ENCODE assay signal across 8 mouse cellular contexts in genomic region chr4:118265557-118265956, GRCm38 (mm10). TPM values are rescaled to one million over a fixed set of nuclear protein-coding genes. Genes with fewer than 3 reads are reported as not detected.
DNase-seq lines count a peak whose midpoint lies in the region; ATAC-seq lines count a peak whose summit lies in the region.

No protein-coding gene starts in this region.

- 0 out of 2 replicates have a peak overlapping the region, but pooled peaks have one; percentile 2 for H3K4me2 ChIP-seq in kidney, embryonic 15.5 days
- peak overlapping the region; percentile 25 for H3K4me2 ChIP-seq in hindbrain, embryonic 13.5 days
- H3K4me2 ChIP-seq in midbrain, embryonic 14.5 days (ENCODE audit: low read length), result peak overlapping the region; percentile 22; the same call in 1 of the 2 replicates
- H3K4me2 ChIP-seq in liver, embryonic 12.5 days, result no peak overlapping the region

- no peaks in the 10 kb centered on the region for H3K27me3 ChIP-seq in kidney, embryonic 15.5 days
- H3K27me3 ChIP-seq in hindbrain, embryonic 13.5 days, result no peaks in the 10 kb centered on the region
- no peaks in the 10 kb centered on the region for H3K27me3 ChIP-seq in midbrain, embryonic 14.5 days (ENCODE audit: control insufficient read depth, insufficient read depth, low read length)
- peaks cover 8% of the 10 kb centered on the region for H3K27me3 ChIP-seq in liver, embryonic 12.5 days (replicated peaks)

- no peak overlapping the region for H3K4me3 ChIP-seq in kidney, embryonic 15.5 days (replicated peaks)
- H3K4me3 ChIP-seq in hindbrain, embryonic 13.5 days, result 0 out of 2 replicates have a peak overlapping the region, but pooled peaks have one; percentile 1
- no peak overlapping the region for H3K4me3 ChIP-seq in midbrain, embryonic 14.5 days (replicated peaks; ENCODE audit: low read depth, low read length)
- H3K4me3 ChIP-seq in liver, embryonic 12.5 days, result no peak overlapping the region

- peaks cover 86% of the 10 kb centered on the region for H3K4me1 ChIP-seq in kidney, embryonic 15.5 days
- peaks cover 72% of the 10 kb centered on the region for H3K4me1 ChIP-seq in hindbrain, embryonic 13.5 days (replicated peaks)
- peaks cover 40% of the 10 kb centered on the region for H3K4me1 ChIP-seq in midbrain, embryonic 14.5 days (ENCODE audit: control insufficient read depth, insufficient read depth, low read length)
- peaks cover 26% of the 10 kb centered on the region for H3K4me1 ChIP-seq in liver, embryonic 12.5 days

- no peak overlapping the region; the same call in 1 of the 2 replicates for H3K9ac ChIP-seq in kidney, embryonic 15.5 days
- H3K9ac ChIP-seq in hindbrain, embryonic 13.5 days, result peak overlapping the region; percentile 63
- H3K9ac ChIP-seq in midbrain, embryonic 14.5 days (replicated peaks; ENCODE audit: low read length), result peak overlapping the region; percentile 43; the same call in 1 of the 2 replicates
- H3K9ac ChIP-seq in liver, embryonic 12.5 days, result no peak overlapping the region

- WGBS in kidney, embryonic 15.5 days, result 19% methylated on average over 15 of the region's 15 CpGs
- 30% methylated on average over 15 of the region's 15 CpGs for WGBS in hindbrain, embryonic 13.5 days
- 31% methylated on average over 15 of the region's 15 CpGs for WGBS in midbrain, embryonic 14.5 days
- 51% methylated on average over 15 of the region's 15 CpGs for WGBS in liver, embryonic 12.5 days (ENCODE audit: insufficient replicate concordance)

- H3K27ac ChIP-seq in kidney, embryonic 15.5 days, result peak overlapping the region; percentile 63
- peak overlapping the region; percentile 93 for H3K27ac ChIP-seq in hindbrain, embryonic 13.5 days
- H3K27ac ChIP-seq in midbrain, embryonic 14.5 days (replicated peaks; ENCODE audit: low read depth, low read length), result peak overlapping the region; percentile 79
- no peak overlapping the region for H3K27ac ChIP-seq in liver, embryonic 12.5 days

- H3K36me3 ChIP-seq in kidney, embryonic 15.5 days, result peaks cover 45% of the 10 kb centered on the region
- peaks cover 38% of the 10 kb centered on the region for H3K36me3 ChIP-seq in hindbrain, embryonic 13.5 days
- peaks cover 35% of the 10 kb centered on the region for H3K36me3 ChIP-seq in midbrain, embryonic 14.5 days (ENCODE audit: control insufficient read depth, insufficient read depth, low read length)
- peaks cover 15% of the 10 kb centered on the region for H3K36me3 ChIP-seq in liver, embryonic 12.5 days

- DNase-seq in kidney, postnatal 10 days, result no peak
- DNase-seq in brain, adult 2 months (ENCODE audit: low read depth, low spot score), result peak; percentile 74
- peak; percentile 74 for DNase-seq in midbrain, embryonic 14.5 days
- DNase-seq in spleen, postnatal 4 days (ENCODE audit: low spot score in 2 of 2), result no peak
- DNase-seq in frontal cortex, postnatal 36 days (ENCODE audit: low spot score in 2 of 2), result no peak

- H3K9me3 ChIP-seq in kidney, embryonic 15.5 days (replicated peaks), result no peaks in the 10 kb centered on the region
- no peaks in the 10 kb centered on the region for H3K9me3 ChIP-seq in hindbrain, embryonic 13.5 days
- no peaks in the 10 kb centered on the region for H3K9me3 ChIP-seq in midbrain, embryonic 14.5 days (ENCODE audit: control insufficient read depth, low read length)
- no peaks in the 10 kb centered on the region for H3K9me3 ChIP-seq in liver, embryonic 12.5 days (replicated peaks)

- no peak for ATAC-seq in kidney, embryonic 15.5 days (replicated peaks; ENCODE audit: low FRiP score)
- peak; percentile 8; the same call in 1 of the 2 replicates for ATAC-seq in hindbrain, embryonic 13.5 days (ENCODE audit: low FRiP score)
- ATAC-seq in midbrain, embryonic 14.5 days (ENCODE audit: low FRiP score, low TSS enrichment), result no peak
- ATAC-seq in liver, embryonic 12.5 days, result no peak

RNA-seq across cellular contexts. Expression of gene Ptprf, which starts 25.6 kb away (rescaled TPM):
- 64.2 and 64.4 TPM in 2 replicates for polyA plus RNA-seq in kidney, embryonic 15.5 days (2015; fragmentation: Nextera tagmentation; extraction: Ambion mirVana)
- 79.7 and 82.0 TPM in 2 replicates for polyA plus RNA-seq in hindbrain, embryonic 13.5 days (2015; fragmentation: Nextera tagmentation; extraction: Ambion mirVana)
- 69.5 and 73.4 TPM in 2 replicates for polyA plus RNA-seq in midbrain, embryonic 14.5 days (2014; fragmentation: Nextera tagmentation; extraction: Ambion mirVana)
- 18.1 and 19.3 TPM in 2 replicates for polyA plus RNA-seq in liver, embryonic 12.5 days (2016; fragmentation: Nextera tagmentation; extraction: Ambion mirVana)

Comparison
In these comparisons a context has a peak if more than half of its experiments do, and no peak if none do; other contexts are left out.
1. H3K9ac ChIP-seq: peak in hindbrain, embryonic 13.5 days (single experiment) and midbrain, embryonic 14.5 days (single experiment); none in kidney, embryonic 15.5 days (single experiment) and liver, embryonic 12.5 days (single experiment).
2. DNase-seq: peak in brain, adult 2 months (single experiment) and midbrain, embryonic 14.5 days (single experiment); none in kidney, postnatal 10 days (single experiment), spleen, postnatal 4 days (0 of 2) and frontal cortex, postnatal 36 days (0 of 2).